Mouse (Mus musculus) heart, postnatal 0 days (tissue): ENCODE data around the gene Tnks2. TPM values are rescaled to one million over a fixed set of nuclear protein-coding genes. Genes with fewer than 3 reads are reported as not detected.

Experiments
- ATAC-seq: fragments of 200-750 bp; cut with Nextera tagmentation; 2 replicates; pipeline ENCODE4 v1.8.0; 2017; ENCODE audit warnings: low read depth, moderate number of reproducible peaks, moderate library complexity; ENCODE audit not compliant: insufficient read depth
- DNase-seq: peaks from one replicate; pipeline ENCODE4 v3.0.0-alpha.2; 2016; ENCODE audit warnings: low spot score
- H3K27ac ChIP-seq: fragments of 300-500 bp; sonication (generic); 2 replicates; pipeline ENCODE4 v1.5.1; 2014; ENCODE audit warnings: low read depth, mild to moderate bottlenecking
- H3K27me3 ChIP-seq: fragments of 300-500 bp; sonication (generic); 2 replicates; pipeline ENCODE4 v1.6.1; 2014; ENCODE audit warnings: low read length, mixed read lengths; ENCODE audit not compliant: control insufficient read depth, insufficient read depth
- H3K36me3 ChIP-seq: fragments of 300-500 bp; sonication (generic); replicated peaks from 2 replicates; pipeline ENCODE4 v1.6.1; 2014; ENCODE audit warnings: low read length, mixed read lengths; ENCODE audit not compliant: control insufficient read depth, insufficient read depth
- H3K4me1 ChIP-seq: fragments of 300-500 bp; sonication (generic); 2 replicates; pipeline ENCODE4 v1.6.1; 2014; ENCODE audit warnings: antibody characterized with exemption; ENCODE audit not compliant: control insufficient read depth, insufficient read depth
- H3K4me2 ChIP-seq: fragments of 300-500 bp; sonication (generic); 2 replicates; pipeline ENCODE4 v1.6.1; 2014; ENCODE audit warnings: low read depth, mild to moderate bottlenecking, low read length, moderate library complexity
- H3K4me3 ChIP-seq: fragments of 300-500 bp; sonication (generic); 2 replicates; pipeline ENCODE4 v1.5.1; 2014; ENCODE audit warnings: low read depth, low read length
- H3K9ac ChIP-seq: fragments of 300-500 bp; sonication (generic); replicated peaks from 2 replicates; pipeline ENCODE4 v1.6.1; 2014; ENCODE audit warnings: low read depth, low read length, mixed read lengths
- H3K9me3 ChIP-seq: fragments of 300-500 bp; sonication (generic); replicated peaks from 2 replicates; pipeline ENCODE4 v1.6.1; 2016; ENCODE audit warnings: low read length; ENCODE audit not compliant: control insufficient read depth
- CTCF ChIP-seq: IDR thresholded peaks from 2 replicates; pipeline ENCODE4 v1.5.1; 2016; ENCODE audit warnings: antibody characterized with exemption, control low read depth, low read depth
- EP300 ChIP-seq: IDR thresholded peaks from 2 replicates; pipeline ENCODE4 v1.6.1; 2016; ENCODE audit warnings: antibody characterized with exemption, low read depth
- WGBS: fragments of 180-500 bp; shearing (Covaris S2); extraction: QIAGEN DNeasy Blood & Tissue Kit; methylation state at CpG from one replicate; pipeline ENCODE4 v1.1.7; 2014; 5-methylcytosine and 5-hydroxymethylcytosine counted together
- polyA plus RNA-seq: library from polyadenylated mRNA; unstranded; fragments of >200 nt; fragmentation: Nextera tagmentation; extraction: Ambion mirVana; gene quantifications from 2 replicates; pipeline ENCODE4 v1.2.1, GENCODE M21; 2015
- total RNA-seq: library from RNA; depleted of rRNA; stranded (reverse); fragments of >200 nt; gene quantifications from 2 replicates; pipeline ENCODE4 v1.2.3, GENCODE M21; 2014; ENCODE audit warnings: low replicate concordance

The Tnks2 gene
- total and polyA plus RNA-seq, 2 experiments from 2014 or later, result 19.8 to 84.8 TPM

GRCm38 (mm10) chr19:36845924-36846323 is 11.9 kb downstream of the Tnks2 start:
- 63% methylated on average over 5 of the region's 5 CpGs for WGBS
- Histone ChIP-seq H3K4me2 (no peak overlapping the region), H3K9me3 (no peaks in the 10 kb centered on the region), H3K4me1 (no peaks in the 10 kb centered on the region), H3K27me3 (no peaks in the 10 kb centered on the region), H3K4me3 (no peak overlapping the region), H3K27ac (no peak overlapping the region), H3K9ac (no peak overlapping the region), H3K36me3 (peaks cover 40% of the 10 kb centered on the region)
- TF ChIP-seq CTCF (no peak), EP300 (no peak)
- ATAC-seq (no peak), DNase-seq (no peak)

GRCm38 (mm10) chr19:36853831-36854230 is 19.8 kb downstream of the Tnks2 start:
- Histone ChIP-seq H3K4me3 (no peak overlapping the region), H3K9me3 (no peaks in the 10 kb centered on the region), H3K9ac (no peak overlapping the region), H3K4me2 (no peak overlapping the region), H3K27ac (no peak overlapping the region), H3K4me1 (no peaks in the 10 kb centered on the region), H3K36me3 (peaks cover 85% of the 10 kb centered on the region), H3K27me3 (no peaks in the 10 kb centered on the region)
- TF ChIP-seq CTCF (no peak), EP300 (no peak)
- DNase-seq (no peak), ATAC-seq (no peak)
- 89% methylated on average over 2 of the region's 2 CpGs for WGBS

- 72% methylated on average over 9 of the region's 9 CpGs for WGBS
- Histone ChIP-seq H3K27ac (no peak overlapping the region), H3K9ac (no peak overlapping the region), H3K27me3 (no peaks in the 10 kb centered on the region), H3K4me1 (no peaks in the 10 kb centered on the region), H3K36me3 (peaks cover 88% of the 10 kb centered on the region), H3K4me3 (no peak overlapping the region), H3K4me2 (no peak overlapping the region), H3K9me3 (no peaks in the 10 kb centered on the region)
- no peak for ATAC-seq
- no peak for DNase-seq
- TF ChIP-seq CTCF, result no peak
- no peak for TF ChIP-seq EP300
Observed at GRCm38 (mm10) chr19:36857851-36858250, 23.8 kb downstream of the Tnks2 start.

GRCm38 (mm10) chr19:36860393-36860792 is 26.4 kb downstream of the Tnks2 start:
- Histone ChIP-seq H3K4me2 (no peak overlapping the region), H3K36me3 (peaks cover 84% of the 10 kb centered on the region), H3K4me1 (no peaks in the 10 kb centered on the region), H3K9me3 (no peaks in the 10 kb centered on the region), H3K27ac (no peak overlapping the region), H3K4me3 (no peak overlapping the region), H3K27me3 (no peaks in the 10 kb centered on the region), H3K9ac (no peak overlapping the region)
- WGBS, result 79% methylated on average over 5 of the region's 5 CpGs
- DNase-seq (no peak), ATAC-seq (no peak)
- no peak for TF ChIP-seq CTCF
- TF ChIP-seq EP300, result no peak

GRCm38 (mm10) chr19:36865905-36866304 is 31.9 kb downstream of the Tnks2 start:
- 86% methylated on average over 5 of the region's 5 CpGs for WGBS
- H3K4me2 ChIP-seq, result no peak overlapping the region
- DNase-seq (no peak), ATAC-seq (no peak)
- H3K4me3 ChIP-seq, result no peak overlapping the region
- no peaks in the 10 kb centered on the region for H3K4me1 ChIP-seq
- TF ChIP-seq CTCF, result no peak
- TF ChIP-seq EP300, result no peak
- no peaks in the 10 kb centered on the region for H3K27me3 ChIP-seq
- H3K9ac ChIP-seq, result no peak overlapping the region
- no peaks in the 10 kb centered on the region for H3K9me3 ChIP-seq
- H3K36me3 ChIP-seq, result peaks cover 81% of the 10 kb centered on the region
- no peak overlapping the region for H3K27ac ChIP-seq

- Histone ChIP-seq H3K4me2 (no peak overlapping the region), H3K36me3 (peaks cover 78% of the 10 kb centered on the region), H3K9me3 (no peaks in the 10 kb centered on the region), H3K9ac (no peak overlapping the region), H3K27me3 (no peaks in the 10 kb centered on the region), H3K4me3 (no peak overlapping the region), H3K4me1 (no peaks in the 10 kb centered on the region), H3K27ac (no peak overlapping the region)
- WGBS, result 89% methylated on average over 8 of the region's 8 CpGs
- ATAC-seq (no peak), DNase-seq (no peak)
- TF ChIP-seq CTCF (no peak), EP300 (no peak)
Observed at GRCm38 (mm10) chr19:36867416-36867815, 33.4 kb downstream of the Tnks2 start.
